Mouse (Mus musculus) T-helper 1 cell (primary cell): Measurements from ENCODE around the gene Alas2.

Source experiments
- in situ Hi-C: fragments of 300-600 bp; cut with MboI, MseI; formaldehyde crosslinking; loops from one replicate; pipeline ENCODE4 v1.15.1; 2025; ENCODE audit warnings: high pct_unique_total_duplicates

Alas2 gene

DNA sequence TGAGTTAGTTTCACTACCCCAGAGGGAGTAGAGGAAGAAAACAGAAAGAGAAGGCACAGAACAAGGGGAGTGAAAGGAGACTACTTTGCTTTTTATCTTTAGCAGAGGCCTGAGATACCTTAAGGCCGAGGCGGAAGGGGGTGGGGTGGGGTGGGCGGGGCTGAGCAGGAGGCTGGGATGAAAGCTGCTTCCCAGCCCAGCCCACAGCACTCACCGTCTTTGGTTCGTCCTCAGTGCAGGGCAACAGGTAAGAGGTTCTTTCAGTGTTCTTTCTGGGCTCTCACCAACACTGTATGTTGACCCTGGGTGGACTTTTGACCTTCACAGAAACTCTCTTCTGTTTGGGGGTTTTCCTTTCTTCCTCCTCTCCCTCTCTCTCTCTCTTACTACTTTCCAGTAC is at the start of gene Alas2:
TSS of gene Alas2 (plus strand) at position 137 of the 400 bp plus-strand sequence.
- in situ Hi-C loops: no loop called here

DNA sequence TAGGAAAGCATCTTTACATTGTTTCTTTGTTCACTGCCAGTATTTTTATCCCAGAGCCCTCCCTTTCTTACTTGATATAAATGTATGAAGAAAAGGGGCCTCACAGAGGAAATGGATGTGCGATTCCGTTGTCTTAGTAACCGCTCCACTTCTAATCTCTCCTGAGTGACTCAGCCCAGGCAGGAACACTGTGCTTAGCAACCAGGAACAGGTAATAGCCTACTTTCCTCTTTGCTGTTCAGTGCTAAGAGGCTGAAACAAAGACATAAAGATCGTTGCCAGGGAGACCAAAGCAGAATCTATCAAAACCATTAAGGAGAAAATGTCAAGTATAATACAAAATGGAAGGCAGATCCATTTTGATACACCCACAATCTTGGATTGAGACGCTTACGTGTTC is 38.5 kb upstream of the Alas2 start:
- in situ Hi-C loops: loop anchor here (5.0 to 25.0 kb wide), 4 partner anchors 154 to 1629 kb away; partner anchors contain the start of gene Iqsec2

DNA sequence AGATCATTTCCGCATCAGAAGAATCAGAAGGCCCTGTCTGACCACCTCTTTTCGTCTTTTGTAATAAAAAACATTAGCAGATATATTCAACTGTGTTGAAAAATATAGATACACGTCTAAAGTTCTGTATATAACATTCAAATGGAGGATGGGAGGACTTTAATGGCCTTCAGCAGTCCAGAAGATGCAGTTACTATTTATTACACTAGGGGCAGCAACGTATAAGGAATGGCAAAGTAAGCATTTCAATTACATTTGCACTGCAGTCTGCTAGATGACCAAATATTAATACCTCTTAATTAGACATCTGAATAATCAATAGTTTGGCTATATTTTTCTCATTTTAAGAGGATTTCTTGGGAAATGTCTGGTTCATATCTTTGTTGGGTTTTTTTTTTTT is 36.5 kb upstream of the Alas2 start:
- in situ Hi-C loops: loop anchor here (25.0 kb wide), 2 partner anchors 452 to 1627 kb away; partner anchors contain the start of gene Iqsec2

DNA sequence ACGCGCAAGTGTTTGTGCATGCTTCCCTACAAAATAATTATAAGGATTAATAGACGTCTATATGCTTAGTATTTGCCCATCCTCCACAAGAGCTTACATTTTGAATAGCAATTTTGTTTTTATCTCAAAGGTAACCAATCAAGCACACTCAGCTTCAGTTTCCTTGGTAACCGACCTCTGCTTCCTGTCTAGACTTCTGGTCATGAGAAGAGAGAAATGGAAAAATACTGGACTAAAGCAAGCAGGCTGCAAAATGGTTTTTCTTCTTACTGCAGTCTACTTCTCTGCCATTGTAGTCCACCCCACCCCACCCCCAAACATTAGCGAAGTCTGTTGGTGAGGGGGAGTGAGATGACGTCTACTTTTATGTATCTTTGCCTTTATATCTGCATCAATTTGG is 35.9 kb upstream of the Alas2 start:
- in situ Hi-C loops: loop anchor here (25.0 kb wide), 2 partner anchors 451 to 1626 kb away; partner anchors contain the start of gene Iqsec2

DNA sequence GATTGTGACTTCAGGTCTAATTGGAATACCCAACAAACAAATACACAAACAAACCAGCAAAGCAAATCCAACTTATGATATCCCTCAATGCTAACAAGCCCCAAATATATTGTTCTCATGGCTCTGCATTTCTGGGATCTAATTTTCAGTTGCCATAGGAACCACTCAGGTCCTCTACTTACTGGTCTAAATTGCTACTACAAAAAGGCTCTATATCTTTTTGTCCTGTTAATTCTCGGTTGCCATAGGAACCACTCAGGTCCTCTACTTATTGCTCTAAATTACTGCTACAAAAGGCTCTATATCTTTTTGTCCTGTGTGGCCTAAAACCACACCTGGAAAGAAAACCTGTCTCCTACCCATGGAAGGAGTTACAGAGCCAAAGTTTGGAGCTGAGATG is 33.0 kb upstream of the Alas2 start:
- in situ Hi-C loops: loop anchor here (25.0 kb wide), 2 partner anchors 448 to 1623 kb away; partner anchors contain the start of gene Iqsec2

DNA sequence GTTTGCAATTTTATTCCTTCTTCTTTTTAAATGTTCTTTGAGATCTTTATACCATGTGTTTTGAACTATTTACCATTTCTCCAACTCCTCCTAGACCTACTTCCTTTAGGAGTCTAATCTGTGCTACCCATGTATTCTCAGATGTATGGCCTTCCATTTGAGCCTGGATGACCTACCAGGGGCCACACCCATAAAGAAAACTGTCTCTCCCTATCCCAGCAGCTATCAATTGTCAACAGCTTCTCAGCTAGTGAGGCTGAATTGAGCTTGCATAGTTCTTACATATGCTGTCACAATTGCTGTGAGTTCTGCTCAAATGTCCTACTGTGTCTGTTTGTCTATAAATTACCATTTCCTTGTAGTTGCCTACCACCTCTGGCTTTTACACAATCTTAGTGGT is 31.2 kb upstream of the Alas2 start:
- in situ Hi-C loops: loop anchor here (25.0 kb wide), 2 partner anchors 446 to 1621 kb away; partner anchors contain the start of gene Iqsec2

DNA sequence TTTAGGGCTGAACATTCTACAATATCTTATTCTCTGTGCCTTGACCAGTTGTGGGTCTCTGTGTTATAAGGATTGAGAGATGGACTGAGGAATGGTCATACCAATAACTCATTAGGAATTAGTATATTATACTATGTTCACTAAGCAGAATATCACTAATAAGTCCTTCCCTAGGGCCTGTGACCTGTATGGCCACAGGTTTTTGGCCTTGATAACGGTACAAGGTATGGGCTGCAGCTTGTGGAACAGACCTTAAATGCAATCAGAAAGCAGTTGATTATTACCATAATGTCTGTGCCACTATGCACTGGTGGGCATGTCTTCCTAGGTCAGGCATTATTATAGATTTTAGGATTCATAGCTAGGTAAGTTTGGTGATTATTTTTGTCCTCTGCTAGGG is 30.7 kb upstream of the Alas2 start:
- in situ Hi-C loops: loop anchor here (25.0 kb wide), 2 partner anchors 446 to 1621 kb away; partner anchors contain the start of gene Iqsec2

DNA sequence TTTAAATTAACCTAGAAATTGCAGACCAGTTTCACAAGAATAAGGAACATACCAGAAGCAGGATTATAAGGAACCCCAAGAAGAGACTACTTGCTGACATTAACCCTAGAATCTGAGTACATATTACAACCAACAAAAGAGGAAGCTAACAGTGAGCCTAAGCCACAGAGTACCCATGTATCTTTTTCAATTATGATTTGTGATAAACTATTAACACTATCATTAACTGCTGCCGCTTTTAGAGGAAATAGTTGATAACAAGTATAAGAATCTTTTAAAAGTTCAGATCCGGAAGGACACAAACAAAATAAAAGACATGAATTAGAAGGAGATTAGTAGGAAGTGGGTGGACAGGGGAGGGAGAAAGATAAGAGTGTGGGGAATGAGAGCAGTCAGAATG is 7.1 kb upstream of the Alas2 start:
- in situ Hi-C loops: no loop called here

DNA sequence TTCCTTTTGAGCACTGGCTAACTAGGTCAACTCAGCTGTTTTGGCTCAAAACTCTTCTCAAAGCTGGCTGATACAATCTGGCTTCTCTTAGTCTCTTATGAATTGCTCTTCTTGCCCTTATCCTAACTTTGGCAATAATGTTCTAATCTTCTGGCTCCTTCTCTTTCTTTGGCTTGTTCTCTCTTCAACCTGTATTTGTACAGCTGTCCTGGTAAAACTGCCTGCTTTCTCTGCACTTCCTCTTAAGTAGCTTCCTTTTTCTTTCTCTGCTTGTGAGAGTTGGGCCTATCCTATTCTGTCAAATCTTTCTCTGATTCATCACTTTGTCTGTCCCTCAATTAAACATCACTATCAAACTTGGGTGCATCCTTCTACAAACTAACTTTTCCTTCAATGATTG is 5.5 kb upstream of the Alas2 start:
- in situ Hi-C loops: no loop called here

DNA sequence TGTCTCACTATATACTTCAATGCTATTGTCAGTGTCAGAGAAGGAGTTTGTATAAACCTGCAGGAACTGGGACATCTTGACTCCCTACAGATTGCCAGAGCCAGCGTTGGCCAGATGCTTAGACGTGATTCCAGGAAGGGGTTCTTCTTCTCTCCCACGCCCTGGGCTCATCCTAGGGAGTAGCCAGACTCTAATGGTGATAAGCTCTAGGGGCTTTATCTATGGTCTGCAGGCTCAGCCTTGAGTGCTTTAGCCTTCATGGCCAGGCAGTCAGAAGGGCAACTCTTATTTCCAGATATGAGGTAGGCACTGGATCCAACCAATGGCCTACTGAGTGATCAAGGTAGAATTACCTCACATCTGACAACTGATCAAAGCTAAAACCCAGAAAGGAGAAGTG is 2.5 kb downstream of the Alas2 start:
- in situ Hi-C loops: no loop called here

DNA sequence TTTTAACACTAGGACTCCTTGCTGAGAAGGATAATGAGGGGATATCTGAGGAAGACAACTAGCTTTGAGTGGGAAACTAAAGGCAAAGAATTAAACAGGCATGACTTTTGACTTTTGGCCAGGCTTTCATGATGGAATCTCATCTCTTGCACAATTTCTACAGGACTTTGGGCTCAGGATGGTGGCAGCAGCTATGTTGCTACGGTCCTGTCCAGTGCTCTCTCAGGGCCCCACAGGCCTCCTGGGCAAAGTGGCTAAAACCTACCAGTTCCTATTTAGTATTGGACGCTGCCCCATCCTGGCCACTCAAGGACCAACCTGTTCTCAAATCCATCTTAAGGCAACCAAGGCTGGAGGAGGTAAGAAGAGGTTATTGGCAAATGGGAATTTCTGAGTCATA is 4.8 kb downstream of the Alas2 start:
- in situ Hi-C loops: no loop called here

DNA sequence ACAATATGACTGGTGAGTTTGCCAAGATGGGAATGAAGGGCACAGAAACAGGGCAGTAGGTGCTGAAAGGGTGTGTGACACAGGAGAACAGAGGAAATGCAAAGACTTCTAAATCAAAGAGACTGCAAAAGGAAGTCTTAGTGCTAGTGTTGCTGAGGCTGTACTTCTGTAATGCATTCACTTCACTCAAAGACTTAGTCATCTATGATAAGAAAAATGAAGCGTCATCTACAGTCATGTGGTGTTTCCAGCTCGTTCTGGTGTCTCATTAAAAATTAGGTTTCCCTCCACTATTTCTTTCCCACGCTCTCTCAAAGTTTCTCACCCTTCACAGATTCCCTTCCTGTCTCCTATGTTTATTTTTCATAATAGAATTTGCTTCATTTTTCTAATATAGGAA is 6.9 kb downstream of the Alas2 start:
- in situ Hi-C loops: no loop called here

DNA sequence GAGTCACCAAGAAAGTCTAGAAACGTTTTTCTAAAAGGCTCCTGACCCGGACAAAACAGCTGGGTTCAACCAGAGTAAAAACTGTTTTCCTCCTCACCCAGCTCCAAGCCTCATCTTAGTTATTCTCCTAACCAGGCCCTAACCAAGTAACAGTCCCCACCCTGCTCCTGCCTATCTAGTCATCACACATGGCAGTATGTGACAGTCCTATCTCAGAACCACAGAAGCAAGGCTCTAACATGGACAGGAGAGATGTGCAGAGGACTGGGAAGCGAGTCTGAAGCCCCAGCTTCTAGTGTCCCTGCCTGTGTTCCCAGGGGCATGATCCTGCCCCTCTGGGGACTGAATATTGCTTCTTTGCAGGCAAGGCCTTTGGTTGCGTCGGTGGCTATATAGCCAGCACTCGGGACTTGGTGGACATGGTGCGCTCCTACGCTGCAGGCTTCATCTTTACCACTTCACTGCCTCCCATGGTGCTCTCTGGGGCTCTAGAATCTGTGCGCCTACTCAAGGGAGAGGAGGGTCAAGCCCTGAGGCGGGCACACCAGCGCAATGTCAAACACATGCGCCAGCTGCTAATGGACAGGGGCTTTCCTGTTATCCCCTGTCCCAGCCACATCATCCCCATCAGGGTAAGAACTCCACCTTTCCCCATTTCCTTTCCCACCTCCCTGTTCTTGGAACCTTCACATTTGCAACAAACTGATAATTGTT is 17.6 kb downstream of the Alas2 start:
- in situ Hi-C loops: no loop called here

DNA sequence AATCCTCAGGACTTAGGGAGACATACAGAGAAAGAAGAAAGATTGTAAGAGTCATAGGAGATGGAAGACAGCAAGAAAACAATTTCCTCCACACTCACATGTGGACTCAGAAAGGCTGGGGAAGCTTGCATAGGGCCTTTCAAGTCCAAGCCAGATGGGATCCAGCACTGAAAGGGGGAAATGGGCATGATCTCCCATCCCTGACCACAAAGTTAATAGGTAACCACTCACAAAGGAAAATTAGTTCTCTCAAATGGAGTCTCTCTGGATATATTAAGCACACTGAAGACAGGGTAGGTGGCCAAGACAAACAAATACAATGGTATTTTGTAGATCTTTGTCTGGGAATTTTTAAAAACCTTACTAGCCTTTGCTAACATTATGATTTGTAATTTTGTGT is 34.7 kb downstream of the Alas2 start:
- in situ Hi-C loops: no loop called here

DNA sequence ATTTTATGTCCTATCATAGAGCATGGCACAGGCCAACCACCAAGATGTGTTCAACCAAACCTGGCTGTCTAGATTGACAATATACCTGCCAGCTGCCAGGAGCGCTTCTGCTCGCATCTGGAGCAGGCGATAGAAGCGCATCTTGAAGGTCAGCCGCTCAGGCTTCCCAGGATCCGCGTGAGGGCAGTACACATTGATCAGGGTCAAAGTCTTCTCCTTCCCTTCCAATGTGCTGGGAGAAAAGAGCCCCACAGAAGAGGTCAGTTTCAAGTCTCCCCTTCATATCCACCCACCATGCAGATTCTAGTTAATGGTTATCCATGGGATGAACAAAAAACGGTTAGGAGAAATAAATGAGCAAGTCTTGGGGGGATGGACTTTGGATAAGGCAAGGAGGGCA is 37.9 kb downstream of the Alas2 start:
- in situ Hi-C loops: no loop called here

DNA sequence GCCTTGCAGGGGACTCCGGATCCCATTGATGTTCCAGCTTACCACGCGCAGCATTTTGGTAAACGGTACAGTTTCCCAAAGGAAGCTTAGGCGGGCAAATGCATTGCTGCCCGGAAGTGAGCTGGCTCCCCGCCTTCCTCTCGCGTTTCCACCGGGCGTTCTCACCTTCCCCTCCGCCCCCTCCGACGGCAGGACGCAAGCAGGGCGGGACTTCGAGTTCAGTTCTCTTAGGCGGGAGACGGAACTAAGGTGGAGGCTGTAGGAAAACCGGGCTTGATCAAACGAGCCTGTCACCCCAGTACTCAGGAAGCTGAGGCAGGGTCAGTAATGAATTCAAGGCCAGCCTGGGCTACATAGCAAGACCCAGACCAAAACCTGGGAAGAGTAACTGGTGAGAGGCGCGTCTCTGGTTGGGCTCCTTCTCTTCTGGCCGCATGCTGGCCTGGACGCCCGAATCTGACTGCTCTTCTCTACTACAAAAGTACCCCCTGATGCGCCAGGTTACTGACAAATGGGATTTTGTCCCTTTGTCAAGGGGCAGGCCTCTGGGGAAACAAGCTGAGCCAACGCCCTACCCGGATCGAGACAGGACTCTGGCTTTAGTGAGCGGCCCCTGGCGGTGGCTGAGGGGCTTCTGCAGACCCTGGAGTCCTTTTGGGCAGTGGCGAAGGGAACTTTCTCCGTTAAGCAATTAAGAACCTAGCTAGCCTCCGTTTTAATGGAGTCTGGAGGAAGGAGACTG is 41.0 kb downstream of the Alas2 start, which contains the start of gene Pfkfb1:
TSS of gene Pfkfb1 (plus strand) at position 207 of the 742 bp plus-strand sequence.
- in situ Hi-C loops: no loop called here

DNA sequence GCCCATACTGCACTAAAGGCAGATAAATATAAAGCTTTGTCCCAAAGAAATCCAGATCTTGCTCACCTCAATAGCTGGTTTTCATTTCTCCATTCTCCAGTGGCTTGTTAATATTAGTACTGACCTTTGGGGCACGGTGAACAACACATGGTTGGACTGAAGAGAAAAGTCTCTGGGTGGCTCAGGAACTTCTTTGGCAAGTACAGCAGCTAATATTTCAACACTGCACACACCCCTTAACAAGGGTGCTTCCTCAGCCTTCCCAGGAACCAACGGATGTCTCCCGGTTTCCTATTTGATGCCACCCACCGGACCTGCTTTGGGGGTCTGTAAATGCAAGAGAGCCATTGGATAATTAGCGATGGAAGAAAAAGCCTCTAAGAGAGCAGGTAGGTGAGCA is 42.5 kb downstream of the Alas2 start, which contains the start of gene Apex2:
TSS of gene Apex2 (minus strand) at position 173 of the 400 bp plus-strand sequence.
- in situ Hi-C loops: no loop called here

DNA sequence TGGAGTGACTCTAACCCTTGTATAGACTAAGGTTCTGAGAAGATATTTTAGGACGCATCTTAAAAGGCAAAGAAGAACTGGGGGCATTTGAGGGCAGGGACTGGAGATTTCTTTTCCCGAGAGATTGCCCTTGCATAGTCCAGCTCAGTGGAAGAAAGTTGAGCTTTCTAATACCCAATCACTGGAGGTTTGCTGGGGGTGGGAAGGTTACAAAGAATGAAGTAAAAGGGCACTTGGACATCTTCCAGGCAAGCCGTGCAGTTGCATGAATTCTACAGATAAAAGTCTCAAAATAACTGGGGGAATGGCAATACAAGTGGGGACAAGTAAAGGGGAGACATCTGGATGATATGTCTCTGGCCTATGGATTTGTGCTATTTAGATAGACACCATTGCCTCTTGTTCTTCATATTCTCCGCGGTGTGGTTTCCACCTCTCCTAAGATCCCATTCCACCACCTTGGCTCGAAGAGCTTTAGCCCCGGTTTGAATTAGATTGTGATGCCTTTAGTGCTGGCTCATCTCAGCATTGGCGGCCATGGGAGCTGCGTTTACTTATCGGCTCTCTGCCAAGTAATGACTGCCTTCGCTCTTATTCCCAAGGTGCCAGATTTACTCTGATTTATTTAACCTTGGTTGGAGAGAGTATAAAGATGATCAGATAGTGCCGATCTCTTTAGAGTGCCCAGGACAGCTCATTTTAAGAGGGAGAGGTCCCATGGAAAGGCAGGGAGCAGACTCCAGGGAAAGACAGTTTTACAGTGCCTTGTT is 46.3 kb downstream of the Alas2 start:
- in situ Hi-C loops: no loop called here

DNA sequence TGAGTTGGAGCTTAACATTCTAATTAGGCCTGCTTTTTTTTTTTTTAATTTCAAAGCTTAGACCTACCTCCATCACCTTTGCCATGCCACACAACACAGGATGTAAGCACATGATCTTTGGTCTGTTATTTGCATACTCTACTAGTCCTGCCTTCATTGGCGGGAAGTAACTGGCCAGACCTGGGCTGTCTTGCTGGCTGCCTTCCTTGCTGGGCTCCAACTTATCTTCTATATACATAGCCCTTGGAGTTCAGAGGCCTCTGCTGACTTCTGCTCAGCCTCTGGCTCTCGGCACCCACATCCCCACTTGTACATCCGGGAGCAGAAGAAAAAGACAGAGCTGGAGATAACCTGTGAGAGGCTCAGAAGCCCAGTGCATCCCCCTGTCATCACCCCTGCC is 47.0 kb downstream of the Alas2 start:
- in situ Hi-C loops: no loop called here

DNA sequence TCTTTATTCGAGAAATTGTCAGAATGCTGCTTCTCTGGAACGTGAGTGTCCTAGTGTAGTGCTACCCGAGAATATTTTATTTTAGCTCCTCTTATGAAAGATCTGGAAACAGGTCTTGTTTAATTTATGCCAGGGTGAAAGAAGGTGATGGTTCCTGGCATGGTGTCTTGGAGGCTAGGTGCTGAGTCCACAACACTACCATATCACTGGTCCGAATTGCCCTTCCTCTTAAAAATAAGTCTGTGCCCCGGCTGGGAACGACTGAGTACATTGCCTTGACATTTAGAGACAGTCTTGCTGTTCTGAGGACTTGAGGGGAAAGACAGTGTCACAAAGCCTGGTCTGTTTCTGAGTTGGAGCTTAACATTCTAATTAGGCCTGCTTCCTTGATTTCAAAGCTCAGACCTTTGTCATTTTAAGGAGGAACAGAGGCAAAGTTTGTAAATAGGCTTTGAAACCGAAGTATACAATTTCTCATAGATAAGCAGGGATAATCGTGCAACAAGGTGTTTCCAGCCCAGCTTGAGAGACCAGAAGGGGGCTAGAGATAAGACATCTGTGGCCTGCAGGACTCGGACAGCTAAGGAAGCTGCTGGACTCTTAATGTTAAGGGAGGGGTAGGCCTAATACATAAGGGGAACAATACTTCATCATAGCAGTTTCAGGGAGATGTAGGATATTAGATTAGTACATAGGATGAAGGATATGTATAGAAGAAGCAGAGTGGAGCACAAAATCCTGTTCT is 48.0 kb downstream of the Alas2 start:
- in situ Hi-C loops: no loop called here

DNA sequence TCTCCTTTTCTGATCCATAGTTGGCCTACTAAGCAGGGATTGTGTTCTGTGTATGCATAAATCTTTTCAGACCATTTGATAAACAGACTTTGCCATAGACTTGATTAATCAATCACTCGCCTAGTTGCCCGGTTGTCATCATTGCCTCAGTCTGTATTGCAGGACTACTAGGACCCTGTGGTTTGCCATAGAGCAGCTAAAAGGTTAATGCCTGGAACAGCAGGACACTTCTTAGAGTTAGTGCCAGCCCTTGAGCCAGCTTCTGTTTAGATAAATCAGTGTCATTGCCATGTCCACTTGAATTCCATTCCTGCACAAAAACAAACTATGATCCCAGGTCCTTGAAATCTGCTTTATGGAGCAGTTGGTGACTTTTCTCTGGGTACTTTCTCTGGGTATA is 51.7 kb downstream of the Alas2 start:
- in situ Hi-C loops: no loop called here
